Mouse (Mus musculus) hematopoietic multipotent progenitor cell, adult 10-12 weeks (in vitro differentiated cells): ENCODE results near the gene Alg14. TPM values are rescaled to one million over a fixed set of nuclear protein-coding genes. Genes with fewer than 3 reads are reported as not detected.

ENCODE experiments used
- polyA plus RNA-seq: library from polyadenylated mRNA; stranded (reverse); fragments of >175 nt; gene quantifications from 2 replicates; pipeline ENCODE4 v1.2.3, GENCODE M21; 2012; ENCODE audit warnings: low replicate concordance

Alg14 gene
- polyA plus RNA-seq, result 1.1 and 4.8 TPM in 2 replicates

DNA sequence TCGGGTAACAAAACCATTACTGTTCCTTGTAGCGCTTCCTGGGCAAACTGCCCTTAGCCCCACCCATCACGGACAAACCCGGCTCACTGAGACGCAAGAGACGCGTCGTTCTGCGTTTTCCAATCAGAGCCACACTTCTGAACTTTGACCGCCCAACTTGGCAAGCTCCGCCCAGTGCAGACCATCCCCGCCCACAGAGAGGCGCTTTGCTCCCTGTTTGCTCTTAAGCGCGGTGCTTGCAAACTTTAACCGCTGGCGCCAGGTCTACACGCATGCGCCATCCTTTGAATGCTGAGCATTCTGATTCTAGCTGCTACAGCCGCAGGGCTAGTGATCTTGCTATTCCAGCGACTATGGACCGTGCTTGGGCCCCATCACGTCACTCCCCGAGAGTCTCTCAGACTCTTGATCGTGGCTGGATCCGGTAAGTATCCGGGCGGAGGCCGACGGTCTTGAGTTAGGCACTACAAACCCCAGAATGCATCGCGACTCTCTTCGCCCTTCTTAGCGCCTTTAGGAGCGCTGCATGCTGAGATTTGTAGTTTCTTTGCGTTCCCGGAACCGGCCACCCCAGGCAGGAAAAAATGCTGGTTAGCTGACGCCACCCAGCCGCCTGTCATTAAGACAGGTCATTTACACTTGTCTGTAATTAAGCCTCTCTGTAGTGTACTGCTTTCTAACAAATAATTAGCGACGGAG, at the start of gene Alg14:
Gene Alg14, plus strand, starts transcription at position 214 of the 699 bp plus-strand sequence.

DNA sequence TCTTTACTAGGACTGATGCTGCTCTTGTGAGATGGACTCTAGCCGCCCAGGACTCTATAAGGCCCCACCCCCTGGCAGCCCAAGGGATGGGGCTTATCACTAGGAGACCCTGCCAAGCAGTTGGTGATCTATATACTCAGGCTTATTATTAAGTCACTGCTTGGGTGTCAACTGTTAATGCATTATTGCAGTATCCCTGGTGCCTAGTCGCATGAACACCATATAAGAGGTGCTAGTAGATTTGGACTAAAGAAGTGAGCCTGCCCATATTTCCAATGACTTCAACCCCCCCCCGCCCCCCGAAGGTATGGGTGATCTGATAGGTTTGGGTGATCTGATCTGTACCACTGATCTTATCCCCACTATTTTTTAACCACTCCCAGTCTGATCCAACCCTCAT, 8.6 kb upstream of the Alg14 start, which contains the start of gene Tmem56:
Gene Tmem56, minus strand, starts transcription at position 101 of the 400 bp plus-strand sequence.

Other genes with a start within 250 kb of the Alg14 start
- gene Rwdd3, start 120.1 kb upstream of the Alg14 start, polyA plus RNA-seq, result 0.84 and 1.4 TPM in 2 replicates
- gene Tmem56, start 8.7 kb upstream of the Alg14 start, polyA plus RNA-seq, result 0.12 and 1.2 TPM in 2 replicates
- gene Cnn3, start 134.7 kb downstream of the Alg14 start, polyA plus RNA-seq, result 11.6 and 16.0 TPM in 2 replicates
- gene Slc44a3, start 240.6 kb downstream of the Alg14 start, polyA plus RNA-seq, result not detected in 2 replicates